Mouse (Mus musculus): ENCODE results near the gene Ppp1r3g. TPM values are rescaled to one million over a fixed set of nuclear protein-coding genes. Genes with fewer than 3 reads are reported as not detected.
"Not testable (repeated sequence)": the region's sequence is repeated elsewhere in the genome, so short reads cannot be mapped to it uniquely, and the experiment has no call there.

Gene Ppp1r3g
- polyA plus RNA-seq, 1 experiment from 2014 or later: 1.0 TPM

GRCm38 (mm10) chr13:35968131-35968718 lies 9.6 kb downstream of the Ppp1r3g start:
- H3K36me3 ChIP-seq: no peaks in the 10 kb centered on the region
- ATAC-seq (replicated peaks; ENCODE audit: low FRiP score): peak; percentile 74
- peak overlapping the region; percentile 49 for H3K9ac ChIP-seq
- under 1% methylated on average over 38 of the region's 38 CpGs for WGBS
- H3K27ac ChIP-seq: no peak overlapping the region
- H3K9me3 ChIP-seq (replicated peaks): no peaks in the 10 kb centered on the region
- peak overlapping the region; percentile 64 for H3K4me3 ChIP-seq (replicated peaks)
- peak overlapping the region; percentile 100 for H3K4me2 ChIP-seq
- peaks cover 37% of the 10 kb centered on the region for H3K27me3 ChIP-seq
- peaks cover 21% of the 10 kb centered on the region for H3K4me1 ChIP-seq

- Histone ChIP-seq H3K4me3 (replicated peaks) (peak overlapping the region; percentile 64), H3K4me1 (peaks cover 21% of the 10 kb centered on the region), H3K9ac (peak overlapping the region; percentile 49), H3K9me3 (replicated peaks) (no peaks in the 10 kb centered on the region), H3K36me3 (no peaks in the 10 kb centered on the region), H3K27me3 (peaks cover 37% of the 10 kb centered on the region), H3K4me2 (peak overlapping the region; percentile 100), H3K27ac (no peak overlapping the region)
- peak; percentile 88 for ATAC-seq (replicated peaks; ENCODE audit: low FRiP score)
- under 1% methylated on average over 57 of the region's 57 CpGs for WGBS
These were observed 10.2 kb downstream of the Ppp1r3g start for GRCm38 (mm10) chr13:35968719-35969430.

- under 1% methylated on average over 18 of the region's 18 CpGs for WGBS
These were observed 10.7 kb downstream of the Ppp1r3g start for GRCm38 (mm10) chr13:35969431-35969721.

GRCm38 (mm10) chr13:35969829-35970228 lies 11.2 kb downstream of the Ppp1r3g start:
- no peaks in the 10 kb centered on the region for H3K9me3 ChIP-seq (replicated peaks)
- 29% methylated on average over 9 of the region's 9 CpGs for WGBS
- H3K9ac ChIP-seq: no peak overlapping the region
- peaks cover 37% of the 10 kb centered on the region for H3K27me3 ChIP-seq
- H3K4me2 ChIP-seq: peak overlapping the region; percentile 100
- peak overlapping the region; percentile 64 for H3K4me3 ChIP-seq (replicated peaks)
- no peak for ATAC-seq (replicated peaks; ENCODE audit: low FRiP score)
- no peak overlapping the region for H3K27ac ChIP-seq
- peaks cover 21% of the 10 kb centered on the region for H3K4me1 ChIP-seq
- no peaks in the 10 kb centered on the region for H3K36me3 ChIP-seq

More at GRCm38 (mm10) chr13:35969431-35969721, 10.7 kb downstream of the Ppp1r3g start:
- peaks cover 21% of the 10 kb centered on the region for H3K4me1 ChIP-seq
- no peak; the same call in 1 of the 2 replicates for ATAC-seq (replicated peaks; ENCODE audit: low FRiP score)
- H3K9me3 ChIP-seq (replicated peaks): no peaks in the 10 kb centered on the region
- no peak overlapping the region for H3K27ac ChIP-seq
- H3K9ac ChIP-seq: peak overlapping the region; percentile 49
- H3K4me3 ChIP-seq (replicated peaks): peak overlapping the region; percentile 64
- H3K27me3 ChIP-seq: peaks cover 37% of the 10 kb centered on the region
- peak overlapping the region; percentile 100 for H3K4me2 ChIP-seq
- H3K36me3 ChIP-seq: no peaks in the 10 kb centered on the region

GRCm38 (mm10) chr13:35976912-35977311 lies 18.3 kb downstream of the Ppp1r3g start:
- no peak for ATAC-seq (replicated peaks; ENCODE audit: low FRiP score)
- no peak overlapping the region for H3K27ac ChIP-seq
- no peaks in the 10 kb centered on the region for H3K9me3 ChIP-seq (replicated peaks)
- no peak overlapping the region for H3K4me3 ChIP-seq (replicated peaks)
- no peaks in the 10 kb centered on the region for H3K4me1 ChIP-seq
- H3K4me2 ChIP-seq: no peak overlapping the region
- no peaks in the 10 kb centered on the region for H3K27me3 ChIP-seq
- 86% methylated on average over 7 of the region's 7 CpGs for WGBS
- H3K36me3 ChIP-seq: peaks cover 15% of the 10 kb centered on the region
- H3K9ac ChIP-seq: no peak overlapping the region

GRCm38 (mm10) chr13:35980471-35980870 lies 21.8 kb downstream of the Ppp1r3g start:
- Histone ChIP-seq H3K4me3 (replicated peaks) (no peak overlapping the region), H3K36me3 (peaks cover 15% of the 10 kb centered on the region), H3K9me3 (replicated peaks) (no peaks in the 10 kb centered on the region), H3K4me1 (no peaks in the 10 kb centered on the region), H3K27me3 (no peaks in the 10 kb centered on the region), H3K4me2 (no peak overlapping the region), H3K27ac (no peak overlapping the region), H3K9ac (no peak overlapping the region)
- WGBS: 72% methylated on average over 4 of the region's 4 CpGs
- ATAC-seq (replicated peaks; ENCODE audit: low FRiP score): no peak

GRCm38 (mm10) chr13:35982985-35983384 lies 24.3 kb downstream of the Ppp1r3g start:
- peaks cover 8% of the 10 kb centered on the region; the same call in 1 of the 2 replicates for H3K36me3 ChIP-seq
- H3K4me3 ChIP-seq (replicated peaks): no peak overlapping the region
- H3K9ac ChIP-seq: no peak overlapping the region
- no peak for ATAC-seq (replicated peaks; ENCODE audit: low FRiP score)
- no peaks in the 10 kb centered on the region for H3K4me1 ChIP-seq
- H3K4me2 ChIP-seq: no peak overlapping the region
- 87% methylated on average over 6 of the region's 6 CpGs for WGBS
- H3K9me3 ChIP-seq (replicated peaks): no peaks in the 10 kb centered on the region
- no peak overlapping the region for H3K27ac ChIP-seq
- no peaks in the 10 kb centered on the region for H3K27me3 ChIP-seq

GRCm38 (mm10) chr13:35989329-35989728 lies 30.7 kb downstream of the Ppp1r3g start:
- no peaks in the 10 kb centered on the region for H3K9me3 ChIP-seq (replicated peaks)
- WGBS: 83% methylated on average over 3 of the region's 3 CpGs
- ATAC-seq (replicated peaks; ENCODE audit: low FRiP score): no peak

GRCm38 (mm10) chr13:35991185-35991584 lies 32.5 kb downstream of the Ppp1r3g start:
- H3K4me1 ChIP-seq; H3K4me3 ChIP-seq (replicated peaks); H3K9me3 ChIP-seq (replicated peaks); H3K36me3 ChIP-seq; H3K27ac ChIP-seq; H3K9ac ChIP-seq; ATAC-seq (replicated peaks; ENCODE audit: low FRiP score); H3K4me2 ChIP-seq; H3K27me3 ChIP-seq: not testable (repeated sequence)
- 94% methylated on average over 21 of the region's 21 CpGs for WGBS

More at GRCm38 (mm10) chr13:35989329-35989728, 30.7 kb downstream of the Ppp1r3g start:
- Histone ChIP-seq H3K27ac (no peak overlapping the region), H3K4me3 (replicated peaks) (no peak overlapping the region), H3K4me1 (no peaks in the 10 kb centered on the region), H3K4me2 (no peak overlapping the region), H3K27me3 (no peaks in the 10 kb centered on the region), H3K9ac (no peak overlapping the region), H3K36me3 (no peaks in the 10 kb centered on the region)

GRCm38 (mm10) chr13:35994067-35994466 lies 35.4 kb downstream of the Ppp1r3g start:
- Histone ChIP-seq H3K36me3 (no peaks in the 10 kb centered on the region), H3K27ac (no peak overlapping the region), H3K4me2 (no peak overlapping the region), H3K9ac (no peak overlapping the region), H3K27me3 (no peaks in the 10 kb centered on the region), H3K4me1 (0 out of 2 replicates have a peak, but pooled peaks cover 5% of the 10 kb centered on the region), H3K9me3 (replicated peaks) (no peaks in the 10 kb centered on the region), H3K4me3 (replicated peaks) (no peak overlapping the region)
- peak; percentile 12; the same call in 1 of the 2 replicates for ATAC-seq (replicated peaks; ENCODE audit: low FRiP score)
- 69% methylated on average over 8 of the region's 8 CpGs for WGBS

- no peak for ATAC-seq (replicated peaks; ENCODE audit: low FRiP score)
These were observed 36.6 kb downstream of the Ppp1r3g start for GRCm38 (mm10) chr13:35995231-35995630.

GRCm38 (mm10) chr13:35995696-35996426 lies 37.2 kb downstream of the Ppp1r3g start:
- H3K9ac ChIP-seq: no peak overlapping the region
- 0 out of 2 replicates have a peak, but pooled peaks cover 5% of the 10 kb centered on the region for H3K4me1 ChIP-seq
- WGBS: 67% methylated on average over 2 of the region's 2 CpGs
- no peaks in the 10 kb centered on the region for H3K27me3 ChIP-seq
- no peaks in the 10 kb centered on the region for H3K36me3 ChIP-seq
- no peak overlapping the region for H3K27ac ChIP-seq
- no peaks in the 10 kb centered on the region for H3K9me3 ChIP-seq (replicated peaks)
- H3K4me3 ChIP-seq (replicated peaks): no peak overlapping the region
- ATAC-seq (replicated peaks; ENCODE audit: low FRiP score): no peak
- H3K4me2 ChIP-seq: no peak overlapping the region

More at GRCm38 (mm10) chr13:35995231-35995630, 36.6 kb downstream of the Ppp1r3g start:
- H3K27me3 ChIP-seq: no peaks in the 10 kb centered on the region
- 88% methylated on average over 3 of the region's 3 CpGs for WGBS
- H3K4me2 ChIP-seq: no peak overlapping the region
- H3K4me1 ChIP-seq: 0 out of 2 replicates have a peak, but pooled peaks cover 5% of the 10 kb centered on the region
- H3K36me3 ChIP-seq: no peaks in the 10 kb centered on the region
- no peak overlapping the region for H3K4me3 ChIP-seq (replicated peaks)
- H3K9ac ChIP-seq: no peak overlapping the region
- H3K27ac ChIP-seq: no peak overlapping the region
- no peaks in the 10 kb centered on the region for H3K9me3 ChIP-seq (replicated peaks)
